Mouse (Mus musculus) neural tube, embryonic 10.5 days (tissue): ENCODE data around the gene Hpdl.

Experiments
- DNase-seq: peaks from one replicate; pipeline ENCODE4 v3.0.0-alpha.2; 2017; ENCODE audit warnings: low spot score; ENCODE audit errors: extremely low spot score

The Hpdl gene

GRCm38 (mm10) chr4:116799901-116800300 is 21.6 kb downstream of the Hpdl start:
- peak; percentile 29 for DNase-seq

- no peak for DNase-seq
These were observed 24.9 kb downstream of the Hpdl start for GRCm38 (mm10) chr4:116796442-116797110.

GRCm38 (mm10) chr4:116794273-116794672 is 27.2 kb downstream of the Hpdl start:
- no peak for DNase-seq

GRCm38 (mm10) chr4:116792453-116792852 is 29.1 kb downstream of the Hpdl start:
- no peak for DNase-seq

GRCm38 (mm10) chr4:116788956-116789355 is 32.6 kb downstream of the Hpdl start:
- peak; percentile 69 for DNase-seq

GRCm38 (mm10) chr4:116787985-116788760 is 33.3 kb downstream of the Hpdl start:
- no peak for DNase-seq

- no peak for DNase-seq
These were observed 34.9 kb downstream of the Hpdl start for GRCm38 (mm10) chr4:116786587-116786986.

GRCm38 (mm10) chr4:116782171-116782570 is 39.3 kb downstream of the Hpdl start:
- DNase-seq, result peak; percentile 46

GRCm38 (mm10) chr4:116781366-116781765 is 40.1 kb downstream of the Hpdl start:
- no peak for DNase-seq

GRCm38 (mm10) chr4:116780541-116780940 is 41.0 kb downstream of the Hpdl start:
- DNase-seq, result no peak

- no peak for DNase-seq
These were observed 44.4 kb downstream of the Hpdl start for GRCm38 (mm10) chr4:116777079-116777478.

- no peak for DNase-seq
These were observed 45.1 kb downstream of the Hpdl start for GRCm38 (mm10) chr4:116776391-116776790.
